Mouse (Mus musculus) left cerebral cortex, adult 2 months (tissue): ENCODE measurements around the gene Exoc6b. TPM values are rescaled to one million over a fixed set of nuclear protein-coding genes. Genes with fewer than 3 reads are reported as not detected.
A peak's percentile ranks its signal among the peaks of the same experiment; 100 is the strongest.
"Not testable (repeated sequence)": the region's sequence is repeated elsewhere in the genome, so short reads cannot be mapped to it uniquely, and the experiment has no call there.

Source experiments
- DNase-seq, 2 experiments: peaks; one replicate each; pipeline ENCODE4 v3.0.0; 2021 to 2022; ENCODE audit warnings: low spot score in 2 of 2, mixed read lengths in 1 of 2; ENCODE audit errors: extremely low spot score in 1 of 2
- H3K27ac ChIP-seq: fragments of 200-600 bp; 2 replicates; pipeline ENCODE4 v1.8.1; 2022
- H3K4me3 ChIP-seq: fragments of 200-600 bp; 2 replicates; pipeline ENCODE4 v1.8.1; 2022
- CTCF ChIP-seq: fragments of 200-600 bp; IDR thresholded peaks from 2 replicates; pipeline ENCODE4 v1.8.1; 2022; ENCODE audit warnings: antibody characterized with exemption, mild to moderate bottlenecking, moderate library complexity
- intact Hi-C: fragments of 180-260 bp; cut with DNase I; formaldehyde crosslinking; loops from one replicate; pipeline ENCODE4 v1.15.1; 2025
- long read RNA-seq, 2 experiments: library from polyadenylated mRNA; stranded (forward); transcript quantifications; one replicate each; pipeline ENCODE4 v2.0.0; 2021; ENCODE audit warnings: borderline mapping rate in 2 of 2
- total RNA-seq, 2 experiments: library from RNA; stranded (reverse); gene quantifications; 2 replicates each; pipeline ENCODE4 v1.2.3; 2021

The Exoc6b gene
- 10 to 100 TPM; 85.0 to 93.3 TPM for total RNA-seq
- long read RNA-seq, experiment 1, full-length matches to known transcripts = 33 of 73 reads
- long read RNA-seq, experiment 1, partial matches to known transcripts = 8 of 73 reads
- long read RNA-seq, experiment 1, other reads (novel, unspliced or antisense) = 32 of 73 reads
- long read RNA-seq, experiment 2, full-length matches to known transcripts = 27 of 56 reads
- long read RNA-seq, experiment 2, partial matches to known transcripts = 3 of 56 reads
- long read RNA-seq, experiment 2, other reads (novel, unspliced or antisense) = 26 of 56 reads

GRCm38 (mm10) chr6:85069023-85069985, at the start of gene Exoc6b:
Gene Exoc6b, minus strand, starts transcription at chr6:85069513.
- intact Hi-C loops = no loop called here
- TF ChIP-seq CTCF = peak; percentile 32

GRCm38 (mm10) chr6:85117545-85118511, 48.5 kb upstream of the Exoc6b start:
- TF ChIP-seq CTCF = peak; percentile 72
- DNase-seq = peak; percentile 38 to 58
- H3K27ac ChIP-seq, H3K4me3 ChIP-seq: not testable (repeated sequence)
- intact Hi-C loops = loop anchor here (2.0 to 5.0 kb wide), 2 partner anchors 81 to 201 kb away; no protein-coding TSS in a partner anchor

More at GRCm38 (mm10) chr6:85069023-85069985, at the start of gene Exoc6b:
- peak; percentile 87 to 91 for DNase-seq
- Histone ChIP-seq H3K4me3 (peak within 1 kb of the TSS; percentile 88), H3K27ac (peak within 1 kb of the TSS; percentile 95)

GRCm38 (mm10) chr6:85105033-85105615, 35.8 kb upstream of the Exoc6b start:
- H3K4me3 ChIP-seq = no peak overlapping the region
- no peak for TF ChIP-seq CTCF
- intact Hi-C loops = no loop called here
- H3K27ac ChIP-seq = no peak overlapping the region
- no peak for DNase-seq

DNA sequence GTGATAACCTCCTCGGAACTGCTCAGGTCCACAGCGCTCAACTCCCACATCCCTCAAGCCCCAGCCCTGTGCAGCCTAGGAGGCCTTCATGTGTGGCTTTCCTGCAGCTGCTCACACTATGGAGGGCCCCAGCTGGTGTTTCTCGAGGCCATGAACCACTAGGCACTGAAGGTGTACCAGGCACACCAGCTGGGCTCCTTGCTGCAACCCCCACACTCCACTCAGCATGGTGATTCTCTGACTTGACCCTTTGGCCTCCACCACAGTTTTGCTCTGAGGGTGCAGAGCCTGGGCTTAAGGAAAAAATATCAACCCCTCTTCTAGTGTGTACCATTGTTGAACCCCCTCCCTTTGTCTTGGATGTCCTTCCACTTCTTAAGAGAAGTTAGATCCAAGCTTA, 34.0 kb upstream of the Exoc6b start:
- Histone ChIP-seq H3K4me3 (no peak overlapping the region), H3K27ac (no peak overlapping the region)
- DNase-seq = no peak
- intact Hi-C loops = no loop called here
- TF ChIP-seq CTCF = no peak

DNA sequence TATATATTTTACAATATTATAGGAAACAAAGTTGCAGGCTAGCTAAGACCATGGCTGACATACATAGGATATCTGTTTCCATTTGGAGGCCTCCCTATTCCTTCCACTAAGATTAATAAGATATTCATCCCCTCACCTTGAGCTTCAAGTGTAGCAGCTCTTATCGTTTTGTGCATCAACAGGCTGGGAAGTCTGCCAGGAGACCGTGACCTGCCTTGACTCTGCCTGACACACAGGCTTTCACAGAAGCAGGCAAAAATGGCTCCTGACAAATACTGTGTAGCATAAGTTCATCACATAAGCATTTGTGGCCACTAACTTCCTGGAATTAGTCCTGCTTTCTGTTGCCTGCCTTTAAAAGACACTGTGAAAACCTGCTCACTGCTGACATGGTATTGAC, 27.1 kb upstream of the Exoc6b start:
- no peak for TF ChIP-seq CTCF
- no peak overlapping the region for H3K27ac ChIP-seq
- intact Hi-C loops = no loop called here
- DNase-seq = no peak
- H3K4me3 ChIP-seq = no peak overlapping the region

GRCm38 (mm10) chr6:85087425-85087824, 18.1 kb upstream of the Exoc6b start:
- no peak overlapping the region for H3K4me3 ChIP-seq
- intact Hi-C loops = no loop called here
- no peak overlapping the region for H3K27ac ChIP-seq
- TF ChIP-seq CTCF = no peak
- no peak for DNase-seq

- no peak for DNase-seq
- intact Hi-C loops = no loop called here
- no peak overlapping the region for H3K4me3 ChIP-seq
- no peak for TF ChIP-seq CTCF
- no peak overlapping the region for H3K27ac ChIP-seq
These were observed 17.3 kb upstream of the Exoc6b start for GRCm38 (mm10) chr6:85086645-85087044.

- DNase-seq, H3K4me3 ChIP-seq, intact Hi-C loops, H3K27ac ChIP-seq: not testable (repeated sequence)
These were observed 6.9 kb upstream of the Exoc6b start for GRCm38 (mm10) chr6:85076179-85076720.

DNA sequence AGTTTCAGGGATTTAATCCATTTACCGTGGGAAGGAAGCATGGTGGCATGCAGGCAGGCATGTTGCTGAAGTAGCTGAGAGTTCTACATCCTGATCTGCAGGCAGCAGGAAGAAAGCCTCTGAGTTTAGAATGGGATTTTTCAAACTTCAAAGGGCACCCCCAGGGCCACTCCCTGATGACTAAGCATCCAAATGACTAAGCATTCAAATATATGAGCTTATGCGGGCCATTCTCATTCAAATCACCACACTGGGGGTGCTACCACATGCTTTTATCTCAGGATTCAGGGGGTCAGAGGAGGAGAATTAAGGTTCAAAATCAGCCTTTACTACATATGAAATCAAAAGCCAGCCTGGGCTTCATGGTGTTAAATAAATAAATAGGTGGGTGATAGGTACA, 5.7 kb upstream of the Exoc6b start:
- TF ChIP-seq CTCF = no peak
- intact Hi-C loops = no loop called here
- no peak overlapping the region for H3K27ac ChIP-seq
- no peak for DNase-seq
- no peak overlapping the region for H3K4me3 ChIP-seq

DNA sequence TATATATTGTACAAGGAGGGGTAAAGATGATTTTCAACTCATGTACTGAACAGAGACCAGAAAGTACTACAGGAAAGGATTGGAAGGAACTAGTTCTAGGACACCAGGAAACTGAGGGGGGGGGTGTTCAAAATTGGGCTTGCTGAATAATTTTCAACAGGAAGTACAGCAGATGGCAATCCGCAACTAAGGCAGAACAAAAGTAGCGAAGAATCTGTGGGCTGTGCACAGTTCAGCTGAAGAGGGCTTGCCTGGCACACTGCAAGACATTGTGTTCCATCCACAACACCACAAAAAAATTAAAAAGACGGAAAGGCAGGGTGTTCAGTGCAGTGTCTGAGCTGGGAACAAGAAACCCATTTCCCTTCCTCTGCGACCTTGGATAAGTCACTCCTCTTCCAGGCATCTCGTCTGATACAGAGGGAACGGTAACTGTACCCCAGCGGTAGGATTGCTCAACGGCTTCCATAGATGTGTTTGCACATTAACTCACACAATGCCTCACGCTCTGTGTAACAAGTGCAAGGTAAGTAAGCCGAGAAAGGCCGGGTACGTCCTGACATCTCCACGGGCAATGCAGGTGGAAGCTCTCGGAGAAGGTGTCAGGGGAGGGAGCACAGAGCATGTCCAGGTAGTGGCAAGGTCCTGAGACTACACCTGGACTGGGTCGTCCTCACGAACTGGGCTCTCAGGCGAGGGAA, 841 bp downstream of the Exoc6b start:
- DNase-seq = peak; percentile 11 to 21
- intact Hi-C loops = no loop called here
- no peak; the same call in 1 of the 2 replicates for TF ChIP-seq CTCF
- Histone ChIP-seq H3K4me3 (peak overlapping the region; percentile 88), H3K27ac (peak overlapping the region; percentile 95)
